Mouse (Mus musculus) ES-E14 (cell line): Measurements from ENCODE around the gene Gm11127.
"Not testable (repeated sequence)": the region's sequence is repeated elsewhere in the genome, so short reads cannot be mapped to it uniquely, and the experiment has no call there.

Experiments
- CHD2 ChIP-seq: IDR thresholded peaks from 2 replicates; pipeline ENCODE4 v1.6.1; 2014; ENCODE audit warnings: mild to moderate bottlenecking, low read depth, low read length, inconsistent platforms
- HCFC1 ChIP-seq: IDR thresholded peaks from 2 replicates; pipeline ENCODE4 v1.6.1; 2012; ENCODE audit warnings: low read length, inconsistent platforms, borderline replicate concordance; ENCODE audit not compliant: insufficient read depth
- MAFK ChIP-seq: IDR thresholded peaks from 2 replicates; pipeline ENCODE4 v1.6.1; 2014; ENCODE audit warnings: mild to moderate bottlenecking, low read depth, low read length, inconsistent platforms; ENCODE audit not compliant: insufficient read depth
- ZC3H11A ChIP-seq: IDR thresholded peaks from 2 replicates; pipeline ENCODE4 v1.6.1; 2012; ENCODE audit warnings: low read depth, mild to moderate bottlenecking, inconsistent platforms, low read length, borderline replicate concordance
- ZNF384 ChIP-seq: IDR thresholded peaks from 2 replicates; pipeline ENCODE4 v1.6.1; 2012; ENCODE audit warnings: low read depth, low read length, inconsistent platforms

DNA sequence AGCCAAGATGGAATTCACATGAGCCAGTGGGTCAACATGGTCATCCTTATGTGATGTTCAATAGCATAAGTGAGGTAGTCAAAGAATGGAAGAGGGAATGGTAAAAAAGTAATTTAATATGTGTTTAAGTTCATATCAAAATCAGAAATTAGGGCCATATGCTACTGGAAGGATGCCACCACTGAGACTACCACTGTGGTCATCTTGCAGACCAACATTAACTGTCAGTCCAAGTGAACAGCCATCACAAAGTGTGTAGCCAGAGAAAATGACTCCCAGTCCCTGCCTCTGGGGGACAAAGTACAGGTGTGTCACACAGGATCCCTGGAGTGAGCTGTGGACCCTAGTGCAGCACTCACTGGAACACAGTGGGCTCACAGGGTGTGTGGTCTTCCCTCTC, 23.7 kb upstream of the Gm11127 start:
- TF ChIP-seq ZNF384, CHD2, ZC3H11A, HCFC1, MAFK: not testable (repeated sequence)
